Mouse (Mus musculus) heart, postnatal 0 days (tissue): ENCODE measurements around the gene Znrf4.

Source experiments
- CTCF ChIP-seq: IDR thresholded peaks from 2 replicates; pipeline ENCODE4 v1.5.1; 2016; ENCODE audit warnings: antibody characterized with exemption, control low read depth, low read depth
- EP300 ChIP-seq: IDR thresholded peaks from 2 replicates; pipeline ENCODE4 v1.6.1; 2016; ENCODE audit warnings: antibody characterized with exemption, low read depth

GRCm38 (mm10) chr17:56552781-56553363 is 40.6 kb upstream of the Znrf4 start:
- peak; percentile 99 for TF ChIP-seq CTCF
- TF ChIP-seq EP300 = no peak
